Comparison of ENCODE assay signal across 18 mouse cellular contexts in genomic region chr11:112253061-112253460, GRCm38 (mm10).
DNase-seq lines count a peak whose midpoint lies in the region; ATAC-seq lines count a peak whose summit lies in the region.
"Had no signal": no experiment of that assay in that cellular context is flagged by ENCODE, and none has a peak within 500 bp of the region (broad histone marks: within the 10 kb centered on the region; RNA-seq: fewer than 3 reads in every experiment).

No protein-coding gene starts in this region.

- no peak for DNase-seq in frontal cortex, postnatal 10 days (ENCODE audit: low spot score in 2 of 2)
- DNase-seq in urinary bladder, adult 2 months (ENCODE audit: low spot score): peak; percentile 22
- no peak for DNase-seq in urinary bladder, postnatal 4 days (ENCODE audit: low spot score in 2 of 2)
- DNase-seq in urinary bladder, postnatal 25 days (ENCODE audit: low spot score): peak; percentile 21
- DNase-seq in thymus, postnatal 14 days: no peak
- DNase-seq in layer of hippocampus, adult 11-12 months (ENCODE audit: low spot score): no peak
- DNase-seq: adrenal gland, postnatal 14 days; cerebellum, adult 18-20 months; cerebellum, adult 9-11 months; gastrocnemius, postnatal 14 days; heart, postnatal 10 days; heart, postnatal 4 days had no signal

- ATAC-seq in frontal cortex, adult (ENCODE audit: low TSS enrichment): peak; percentile 44; the same call in 1 of the 2 replicates
- ATAC-seq: activated CD4-positive, CD25-positive, alpha-beta regulatory T cell, adult 4 months; forebrain, embryonic 14.5 days; hindbrain, embryonic 16.5 days; inflammation-experienced regulatory T-cells, adult 6 months; Patski had no signal

Comparison
In these comparisons a context has a peak if more than half of its experiments do, and no peak if none do; other contexts are left out.
1. DNase-seq: peak in urinary bladder, adult 2 months (single experiment) and urinary bladder, postnatal 25 days (single experiment); none in frontal cortex, postnatal 10 days (0 of 2), urinary bladder, postnatal 4 days (0 of 2), thymus, postnatal 14 days (single experiment) and layer of hippocampus, adult 11-12 months (single experiment).